Mouse (Mus musculus) G1E (cell line): ENCODE measurements around the gene Atp5g2. TPM values are rescaled to one million over a fixed set of nuclear protein-coding genes. Genes with fewer than 3 reads are reported as not detected.

ENCODE experiments used
- ATAC-seq: 2 replicates; pipeline ENCODE4 v1.8.0; 2016; ENCODE audit warnings: mild to moderate bottlenecking; ENCODE audit not compliant: insufficient number of reproducible peaks, poor library complexity, low FRiP score, severe bottlenecking; ENCODE audit errors: extremely low read depth
- DNase-seq: peaks from one replicate; pipeline ENCODE4 v3.0.0; 2012; ENCODE audit warnings: low spot score
- H3K27me3 ChIP-seq: 2 replicates; pipeline ENCODE4 v1.6.1; 2012; ENCODE audit warnings: mild to moderate bottlenecking, low read length, inconsistent platforms; ENCODE audit not compliant: insufficient read depth
- H3K36me3 ChIP-seq: replicated peaks from 2 replicates; pipeline ENCODE3; 2012; ENCODE audit warnings: mild to moderate bottlenecking, inconsistent platforms
- H3K4me1 ChIP-seq: 2 replicates; pipeline ENCODE4 v1.6.1; 2012; ENCODE audit warnings: low read depth, low read length, inconsistent platforms, mixed read lengths; ENCODE audit not compliant: insufficient read depth
- H3K4me3 ChIP-seq: 2 replicates; pipeline ENCODE4 v1.5.1; 2012; ENCODE audit warnings: low read depth, mild to moderate bottlenecking, inconsistent platforms, low read length, moderate library complexity, mixed read lengths
- H3K9me3 ChIP-seq: replicated peaks from 2 replicates; pipeline ENCODE4 v1.6.1; 2012; ENCODE audit warnings: inconsistent platforms
- CTCF ChIP-seq: IDR thresholded peaks from 2 replicates; pipeline ENCODE4 v1.5.1; 2012; ENCODE audit warnings: low read depth, low read length, inconsistent platforms, mixed read lengths
- GATA1 ChIP-seq: IDR thresholded peaks from 2 replicates; pipeline ENCODE4 v1.6.1; 2012; ENCODE audit warnings: borderline replicate concordance, low read length, inconsistent platforms, mixed read lengths
- GATA2 ChIP-seq: IDR thresholded peaks from 2 replicates; pipeline ENCODE4 v1.6.1; 2012; ENCODE audit warnings: low read depth, low read length, inconsistent platforms, borderline replicate concordance
- POLR2AphosphoS5 ChIP-seq: IDR thresholded peaks from 2 replicates; pipeline ENCODE4 v1.6.1; 2012; ENCODE audit warnings: low read depth, low read length, inconsistent platforms; ENCODE audit not compliant: insufficient replicate concordance
- TAL1 ChIP-seq: conservative IDR thresholded peaks from 2 replicates; pipeline ENCODE4 v1.6.1; 2012; ENCODE audit warnings: low read depth, low read length, inconsistent platforms, mixed read lengths
- polyA plus RNA-seq: library from polyadenylated mRNA; stranded (reverse); fragments of >175 nt; gene quantifications from 2 replicates; pipeline ENCODE4 v1.2.3, GENCODE M21; 2012
- total RNA-seq, 2 experiments: library from RNA; stranded (forward) in 1 of 2; stranded (reverse) in 1 of 2; fragments of 200-1000 nt in 1 of 2; fragments of >200 nt in 1 of 2; fragmentation: Nextera tagmentation in 1 of 2; gene quantifications; 2 replicates each; pipeline ENCODE4 v1.2.3; 2014 to 2017

Atp5g2 gene
- total and polyA plus RNA-seq, 3 experiments = 80.3 to 274 (median 167) TPM

DNA sequence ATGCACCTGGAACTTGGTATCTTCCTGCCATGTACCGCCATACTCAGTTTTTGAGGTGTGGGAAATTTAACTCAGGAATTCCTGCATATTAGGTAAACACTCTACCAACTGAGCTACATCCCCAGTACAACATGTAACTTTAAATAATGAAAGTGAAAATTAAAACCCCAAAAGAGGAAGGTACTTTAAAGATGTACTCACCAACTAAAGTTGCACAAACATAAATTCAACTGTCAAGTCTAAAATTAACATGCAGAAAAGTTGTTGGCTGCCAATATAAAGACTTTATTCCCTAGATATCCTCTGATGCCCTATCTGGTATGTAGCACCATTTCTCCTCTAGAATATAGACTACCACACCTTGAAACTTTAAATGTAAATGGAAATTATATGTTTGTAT lies 54.5 kb downstream of the Atp5g2 start:
- Histone ChIP-seq H3K36me3 (peaks cover 49% of the 10 kb centered on the region), H3K4me3 (no peak overlapping the region), H3K27me3 (no peaks in the 10 kb centered on the region), H3K9me3 (no peaks in the 10 kb centered on the region), H3K4me1 (peaks cover 26% of the 10 kb centered on the region)
- ATAC-seq = no peak
- no peak for DNase-seq
- TF ChIP-seq GATA2 (no peak), GATA1 (no peak), TAL1 (no peak), POLR2AphosphoS5 (no peak), CTCF (no peak)

DNA sequence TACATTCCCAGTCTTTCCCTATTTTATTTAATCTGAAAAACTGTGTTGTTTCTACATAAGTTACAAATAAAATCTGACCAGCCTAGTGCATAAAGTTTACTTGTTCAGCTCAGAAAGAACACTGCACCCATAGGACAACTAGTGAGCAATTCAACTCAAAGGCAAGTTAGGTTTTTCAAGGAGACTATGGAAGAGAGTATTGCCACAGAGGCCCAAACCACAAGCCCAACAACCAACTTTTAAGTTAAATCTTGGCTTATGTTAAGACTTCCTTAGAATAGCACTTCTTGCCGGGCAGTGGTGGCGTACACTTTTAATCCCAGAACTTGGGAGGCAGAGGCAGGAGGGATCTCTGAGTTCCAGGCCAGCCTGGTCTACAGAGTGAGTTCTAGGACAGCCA lies 56.0 kb downstream of the Atp5g2 start:
- H3K36me3 ChIP-seq = peaks cover 44% of the 10 kb centered on the region
- no peaks in the 10 kb centered on the region for H3K9me3 ChIP-seq
- H3K27me3 ChIP-seq = no peaks in the 10 kb centered on the region
- H3K4me3 ChIP-seq = no peak overlapping the region
- DNase-seq (no peak), ATAC-seq (no peak)
- H3K4me1 ChIP-seq = peaks cover 23% of the 10 kb centered on the region
- no peak for TF ChIP-seq TAL1
- TF ChIP-seq POLR2AphosphoS5 = no peak
- TF ChIP-seq GATA1 = no peak
- TF ChIP-seq CTCF = no peak
- no peak for TF ChIP-seq GATA2

DNA sequence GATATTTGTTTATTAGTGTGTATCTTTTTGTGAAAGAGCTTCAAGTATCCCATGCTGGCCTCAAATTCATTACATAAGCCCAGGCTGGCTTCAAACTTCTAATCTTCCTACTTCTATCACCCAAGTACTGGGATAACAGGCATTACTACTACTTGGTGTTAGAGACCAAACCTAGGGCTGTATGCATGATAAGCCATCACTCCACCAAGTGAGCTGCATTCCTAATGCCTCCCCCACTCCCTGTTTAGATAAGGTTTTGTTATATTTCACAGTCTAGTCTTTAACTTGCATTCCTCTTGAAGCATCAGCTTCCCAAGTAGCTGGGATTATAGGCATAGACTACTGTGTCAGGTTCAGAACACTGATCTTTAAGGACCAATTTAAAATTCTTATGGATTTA lies 57.9 kb downstream of the Atp5g2 start:
- no peak for TF ChIP-seq POLR2AphosphoS5
- no peak for TF ChIP-seq GATA2
- no peak for TF ChIP-seq GATA1
- no peak for TF ChIP-seq TAL1
- no peak for TF ChIP-seq CTCF
- Histone ChIP-seq H3K27me3 (no peaks in the 10 kb centered on the region), H3K4me3 (no peak overlapping the region), H3K9me3 (no peaks in the 10 kb centered on the region), H3K36me3 (peaks cover 30% of the 10 kb centered on the region), H3K4me1 (peaks cover 23% of the 10 kb centered on the region)
- DNase-seq (no peak), ATAC-seq (no peak)

DNA sequence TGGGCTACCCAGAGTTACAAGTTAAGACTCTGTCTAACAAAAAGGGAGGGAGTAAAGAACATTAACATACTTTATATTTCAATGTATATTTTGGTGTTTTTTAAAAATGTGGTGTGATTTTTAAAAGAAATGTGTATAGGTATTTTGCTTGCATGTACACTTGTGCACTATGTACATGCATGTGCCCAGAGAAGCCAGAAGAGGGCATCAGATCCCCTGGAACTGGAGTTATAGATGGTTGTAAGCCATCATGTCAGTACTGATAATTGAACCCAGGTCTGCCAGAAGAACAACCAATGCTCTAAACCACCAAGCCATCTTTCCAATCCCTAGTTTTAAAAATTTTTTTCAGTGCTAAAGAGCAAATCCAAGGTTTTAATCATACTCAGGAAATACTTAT lies 59.2 kb downstream of the Atp5g2 start:
- no peak overlapping the region for H3K4me3 ChIP-seq
- TF ChIP-seq POLR2AphosphoS5 (no peak), TAL1 (no peak), CTCF (no peak), GATA1 (no peak), GATA2 (no peak)
- H3K9me3 ChIP-seq = no peaks in the 10 kb centered on the region
- DNase-seq (no peak), ATAC-seq (no peak)
- no peaks in the 10 kb centered on the region for H3K27me3 ChIP-seq
- H3K4me1 ChIP-seq = peaks cover 23% of the 10 kb centered on the region
- peaks cover 26% of the 10 kb centered on the region for H3K36me3 ChIP-seq

Other genes with a start within 250 kb of the Atp5g2 start
- not detected in 2 replicates for gene Amhr2, start 227.0 kb downstream of the Atp5g2 start, total RNA-seq (2014; fragmentation: Nextera tagmentation)
- gene Amhr2, start 227.0 kb downstream of the Atp5g2 start, total RNA-seq (2017) = not detected in 2 replicates
- not detected in 2 replicates for gene Amhr2, start 227.0 kb downstream of the Atp5g2 start, polyA plus RNA-seq
- 78.6 and 94.0 TPM in 2 replicates for gene Prr13, start 213.3 kb downstream of the Atp5g2 start, total RNA-seq (2014; fragmentation: Nextera tagmentation)
- 84.1 and 86.0 TPM in 2 replicates for gene Prr13, start 213.3 kb downstream of the Atp5g2 start, total RNA-seq (2017)
- gene Prr13, start 213.3 kb downstream of the Atp5g2 start, polyA plus RNA-seq = 122 and 254 TPM in 2 replicates
- 1,640 and 1,748 TPM in 2 replicates for gene Pcbp2, start 201.8 kb downstream of the Atp5g2 start, total RNA-seq (2014; fragmentation: Nextera tagmentation)
- gene Pcbp2, start 201.8 kb downstream of the Atp5g2 start, total RNA-seq (2017) = 202 and 214 TPM in 2 replicates
- 660 and 876 TPM in 2 replicates for gene Pcbp2, start 201.8 kb downstream of the Atp5g2 start, polyA plus RNA-seq
- gene Gm10337, start 168.6 kb downstream of the Atp5g2 start, total RNA-seq (2014; fragmentation: Nextera tagmentation) = 28.7 TPM in 1 of 2 replicates, not detected in the other
- not detected in 2 replicates for gene Gm10337, start 168.6 kb downstream of the Atp5g2 start, total RNA-seq (2017)
- gene Gm10337, start 168.6 kb downstream of the Atp5g2 start, polyA plus RNA-seq = not detected in 2 replicates
- 0.75 and 1.4 TPM in 2 replicates for gene Map3k12, start 155.3 kb downstream of the Atp5g2 start, total RNA-seq (2014; fragmentation: Nextera tagmentation)
- 1.9 TPM in 2 replicates for gene Map3k12, start 155.3 kb downstream of the Atp5g2 start, total RNA-seq (2017)
- gene Map3k12, start 155.3 kb downstream of the Atp5g2 start, polyA plus RNA-seq = 0.60 and 0.72 TPM in 2 replicates
- gene Tarbp2, start 154.2 kb downstream of the Atp5g2 start, total RNA-seq (2014; fragmentation: Nextera tagmentation) = 9.5 and 11.6 TPM in 2 replicates
- gene Tarbp2, start 154.2 kb downstream of the Atp5g2 start, total RNA-seq (2017) = 32.9 and 41.6 TPM in 2 replicates
- 58.6 and 63.8 TPM in 2 replicates for gene Tarbp2, start 154.2 kb downstream of the Atp5g2 start, polyA plus RNA-seq
- gene Npff, start 147.4 kb downstream of the Atp5g2 start, total RNA-seq (2014; fragmentation: Nextera tagmentation) = 3.2 and 5.1 TPM in 2 replicates
- 1.1 and 1.8 TPM in 2 replicates for gene Npff, start 147.4 kb downstream of the Atp5g2 start, total RNA-seq (2017)
- gene Npff, start 147.4 kb downstream of the Atp5g2 start, polyA plus RNA-seq = 0.70 and 0.92 TPM in 2 replicates
- gene Gm28047, start 47.3 kb downstream of the Atp5g2 start, total RNA-seq (2014; fragmentation: Nextera tagmentation) = not detected in 2 replicates
- gene Gm28047, start 47.3 kb downstream of the Atp5g2 start, total RNA-seq (2017) = not detected in 2 replicates
- 0.04 TPM in 1 of 2 replicates, not detected in the other for gene Gm28047, start 47.3 kb downstream of the Atp5g2 start, polyA plus RNA-seq
- 188 and 200 TPM in 2 replicates for gene Atf7, start 46.9 kb downstream of the Atp5g2 start, total RNA-seq (2014; fragmentation: Nextera tagmentation)
- 19.4 and 29.3 TPM in 2 replicates for gene Atf7, start 46.9 kb downstream of the Atp5g2 start, total RNA-seq (2017)
- 13.6 and 14.6 TPM in 2 replicates for gene Atf7, start 46.9 kb downstream of the Atp5g2 start, polyA plus RNA-seq
- gene Calcoco1, start 49.8 kb upstream of the Atp5g2 start, total RNA-seq (2014; fragmentation: Nextera tagmentation) = 41.0 and 46.7 TPM in 2 replicates
- 12.3 and 14.5 TPM in 2 replicates for gene Calcoco1, start 49.8 kb upstream of the Atp5g2 start, total RNA-seq (2017)
- gene Calcoco1, start 49.8 kb upstream of the Atp5g2 start, polyA plus RNA-seq = 14.4 and 15.2 TPM in 2 replicates
- gene Hoxc13, start 248.8 kb upstream of the Atp5g2 start, total RNA-seq (2014; fragmentation: Nextera tagmentation) = not detected in 2 replicates
- gene Hoxc13, start 248.8 kb upstream of the Atp5g2 start, total RNA-seq (2017) = not detected in 2 replicates
- not detected in 2 replicates for gene Hoxc13, start 248.8 kb upstream of the Atp5g2 start, polyA plus RNA-seq